Mouse (Mus musculus): ENCODE measurements at regions not wholly inside any gene's neighbourhood (a gene's known extent, or its start where the extent isn't known, plus 50 kb on each side); places are given as distances from the start of the nearest gene placed in this dataset.

DNA sequence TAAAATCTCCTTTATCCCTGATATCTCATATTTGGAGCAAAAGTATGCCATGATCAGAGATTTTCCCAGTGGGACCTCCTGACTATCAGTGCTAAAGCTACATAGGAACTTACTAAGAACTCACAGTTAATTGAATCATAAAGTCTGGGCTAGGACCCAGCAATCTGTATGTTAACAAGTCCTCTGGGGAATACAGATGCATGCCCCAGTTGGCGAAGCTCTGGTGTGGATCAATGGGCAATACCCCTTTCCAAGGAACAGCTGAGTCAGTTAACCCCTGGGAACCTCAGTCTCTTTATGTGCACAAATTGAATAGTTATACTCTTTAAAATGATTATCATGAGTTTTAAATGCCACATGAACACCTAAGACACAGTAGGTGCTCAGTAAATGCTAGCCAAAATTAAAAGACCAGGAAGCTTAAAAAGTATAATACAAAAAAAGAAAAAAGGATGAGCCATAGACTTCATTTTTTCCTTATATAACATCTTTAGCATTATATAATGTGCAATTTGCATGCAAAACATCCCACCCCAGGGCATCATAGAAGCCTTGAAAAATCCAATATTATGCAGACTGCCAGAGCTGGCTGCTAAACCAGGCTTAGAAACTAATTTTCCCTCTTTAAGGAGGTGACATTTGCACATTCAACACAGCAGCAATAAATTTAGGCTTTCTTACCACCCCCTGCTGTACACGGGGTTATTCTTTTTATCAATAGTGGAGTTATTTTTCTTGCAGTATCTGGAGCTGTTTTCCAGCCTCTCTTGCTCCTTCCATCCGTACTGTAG lies 202.7 kb downstream of the Gm16223 start:
- no peak overlapping the region for H3K4me3 ChIP-seq (replicated peaks; ENCODE audit: low read length)
- no peaks in the 10 kb centered on the region for H3K27me3 ChIP-seq (ENCODE audit: control insufficient read depth, insufficient read depth, low read length)
- no peak for ATAC-seq (ENCODE audit: low FRiP score, low read depth)
- H3K4me1 ChIP-seq (ENCODE audit: control insufficient read depth, insufficient read depth, low read length): no peaks in the 10 kb centered on the region
- no peaks in the 10 kb centered on the region for H3K36me3 ChIP-seq (ENCODE audit: control insufficient read depth, insufficient read depth, low read length)
- no peaks in the 10 kb centered on the region for H3K9me3 ChIP-seq (ENCODE audit: control insufficient read depth, low read length)
- no peak for TF ChIP-seq POLR2A (IDR thresholded peaks at IDR 0.05; ENCODE audit: borderline replicate concordance, extremely low read depth, insufficient read depth, insufficient read length)
- no peak overlapping the region for H3K27ac ChIP-seq (replicated peaks; ENCODE audit: low read depth, low read length)
- WGBS: 44% methylated on average over 3 of the region's 3 CpGs
- no peak overlapping the region for H3K9ac ChIP-seq (ENCODE audit: low read depth, low read length, severe bottlenecking)
- DNase-seq (ENCODE audit: low spot score): no peak
- no peak overlapping the region for H3K4me2 ChIP-seq (replicated peaks; ENCODE audit: low read depth, low read length, severe bottlenecking)

DNA sequence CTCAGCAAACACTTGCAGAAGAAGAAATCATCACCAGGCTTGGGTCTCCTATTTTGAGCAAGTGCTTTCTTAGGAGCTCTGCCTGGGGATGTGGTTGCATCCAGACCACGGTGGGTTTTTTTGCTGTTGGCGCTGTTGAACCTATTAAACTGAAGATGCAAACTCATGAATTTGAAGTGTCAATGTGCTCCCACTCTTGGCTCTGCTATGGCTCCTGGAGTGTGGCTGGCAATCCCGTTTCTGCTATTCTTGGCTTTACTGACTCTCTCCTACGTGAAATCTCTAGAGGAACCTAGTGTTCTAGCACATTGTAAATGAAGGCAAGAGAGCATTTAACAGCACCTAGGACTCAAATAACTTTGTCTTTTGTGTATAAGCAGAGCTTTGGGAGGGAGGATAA lies 204.2 kb downstream of the Gm16223 start:
- DNase-seq (ENCODE audit: low spot score): peak; percentile 40
- H3K4me1 ChIP-seq (ENCODE audit: control insufficient read depth, insufficient read depth, low read length): no peaks in the 10 kb centered on the region
- H3K4me2 ChIP-seq (replicated peaks; ENCODE audit: low read depth, low read length, severe bottlenecking): no peak overlapping the region
- H3K9ac ChIP-seq (ENCODE audit: low read depth, low read length, severe bottlenecking): no peak overlapping the region
- WGBS: 60% methylated on average over 4 of the region's 4 CpGs
- no peak overlapping the region for H3K4me3 ChIP-seq (replicated peaks; ENCODE audit: low read length)
- TF ChIP-seq POLR2A (IDR thresholded peaks at IDR 0.05; ENCODE audit: borderline replicate concordance, extremely low read depth, insufficient read depth, insufficient read length): no peak
- H3K27ac ChIP-seq (replicated peaks; ENCODE audit: low read depth, low read length): no peak overlapping the region
- ATAC-seq (ENCODE audit: low FRiP score, low read depth): peak; percentile 37; the same call in 1 of the 2 replicates
- no peaks in the 10 kb centered on the region for H3K36me3 ChIP-seq (ENCODE audit: control insufficient read depth, insufficient read depth, low read length)
- no peaks in the 10 kb centered on the region for H3K9me3 ChIP-seq (ENCODE audit: control insufficient read depth, low read length)
- no peaks in the 10 kb centered on the region for H3K27me3 ChIP-seq (ENCODE audit: control insufficient read depth, insufficient read depth, low read length)

- DNase-seq (ENCODE audit: low spot score): no peak
- Histone ChIP-seq H3K9me3 (ENCODE audit: control insufficient read depth, low read length) (no peaks in the 10 kb centered on the region), H3K36me3 (ENCODE audit: control insufficient read depth, insufficient read depth, low read length) (no peaks in the 10 kb centered on the region), H3K4me3 (replicated peaks; ENCODE audit: low read length) (no peak overlapping the region), H3K4me2 (replicated peaks; ENCODE audit: low read depth, low read length, severe bottlenecking) (no peak overlapping the region), H3K9ac (ENCODE audit: low read depth, low read length, severe bottlenecking) (no peak overlapping the region), H3K27ac (replicated peaks; ENCODE audit: low read depth, low read length) (no peak overlapping the region), H3K27me3 (ENCODE audit: control insufficient read depth, insufficient read depth, low read length) (no peaks in the 10 kb centered on the region), H3K4me1 (ENCODE audit: control insufficient read depth, insufficient read depth, low read length) (no peaks in the 10 kb centered on the region)
- WGBS: 62% methylated on average over 4 of the region's 4 CpGs
- no peak for TF ChIP-seq POLR2A (IDR thresholded peaks at IDR 0.05; ENCODE audit: borderline replicate concordance, extremely low read depth, insufficient read depth, insufficient read length)
- ATAC-seq (ENCODE audit: low FRiP score, low read depth): no peak
Measured at GRCm38 (mm10) chr5:42278617-42279296, 211.0 kb downstream of the Gm16223 start.

All from limb, embryonic 14.5 days (tissue).